Mouse (Mus musculus): Measurements from ENCODE around the gene Abhd6. TPM values are rescaled to one million over a fixed set of nuclear protein-coding genes. Genes with fewer than 3 reads are reported as not detected.

Gene Abhd6
- polyA plus RNA-seq, 1 experiment from 2014 or later = 16.1 TPM

DNA sequence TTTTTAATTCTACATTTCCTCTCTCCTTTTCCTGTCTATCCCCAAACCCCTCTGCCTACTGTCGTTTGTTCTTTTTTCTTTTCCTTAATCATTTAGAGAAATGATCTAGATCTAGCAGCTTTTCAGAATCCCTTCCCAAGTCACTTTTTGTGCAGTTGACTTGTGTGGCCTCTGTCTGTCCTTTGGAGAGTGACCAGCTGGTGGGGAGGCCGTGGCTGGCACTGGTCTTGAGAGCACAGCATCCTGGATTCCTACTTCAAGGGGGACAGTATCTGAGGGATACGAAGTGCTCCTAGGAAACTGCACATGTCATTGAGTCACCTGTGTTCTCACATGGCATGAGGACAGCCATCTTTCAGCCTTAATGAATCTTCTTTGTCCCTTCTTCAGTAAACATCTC lies 37.5 kb downstream of the Abhd6 start:
- DNase-seq (ENCODE audit: low spot score) (no peak), ATAC-seq (ENCODE audit: low FRiP score) (no peak)
- no peaks in the 10 kb centered on the region for H3K4me1 ChIP-seq (replicated peaks; ENCODE audit: control insufficient read depth, insufficient read depth, low read length)
- WGBS = 80% methylated on average over 3 of the region's 3 CpGs
- no peaks in the 10 kb centered on the region for H3K9me3 ChIP-seq (ENCODE audit: control insufficient read depth, low read length)
- no peaks in the 10 kb centered on the region for H3K27me3 ChIP-seq (ENCODE audit: control insufficient read depth, insufficient read depth, low read length)
- no peaks in the 10 kb centered on the region for H3K36me3 ChIP-seq (ENCODE audit: control insufficient read depth, insufficient read depth, low read length)
- H3K4me3 ChIP-seq (ENCODE audit: low read depth, low read length) = no peak overlapping the region
- no peak overlapping the region for H3K27ac ChIP-seq (ENCODE audit: low read depth, low read length)
- no peak overlapping the region for H3K4me2 ChIP-seq (replicated peaks; ENCODE audit: low read depth, low read length)
- H3K9ac ChIP-seq (ENCODE audit: low read depth, low read length) = no peak overlapping the region

DNA sequence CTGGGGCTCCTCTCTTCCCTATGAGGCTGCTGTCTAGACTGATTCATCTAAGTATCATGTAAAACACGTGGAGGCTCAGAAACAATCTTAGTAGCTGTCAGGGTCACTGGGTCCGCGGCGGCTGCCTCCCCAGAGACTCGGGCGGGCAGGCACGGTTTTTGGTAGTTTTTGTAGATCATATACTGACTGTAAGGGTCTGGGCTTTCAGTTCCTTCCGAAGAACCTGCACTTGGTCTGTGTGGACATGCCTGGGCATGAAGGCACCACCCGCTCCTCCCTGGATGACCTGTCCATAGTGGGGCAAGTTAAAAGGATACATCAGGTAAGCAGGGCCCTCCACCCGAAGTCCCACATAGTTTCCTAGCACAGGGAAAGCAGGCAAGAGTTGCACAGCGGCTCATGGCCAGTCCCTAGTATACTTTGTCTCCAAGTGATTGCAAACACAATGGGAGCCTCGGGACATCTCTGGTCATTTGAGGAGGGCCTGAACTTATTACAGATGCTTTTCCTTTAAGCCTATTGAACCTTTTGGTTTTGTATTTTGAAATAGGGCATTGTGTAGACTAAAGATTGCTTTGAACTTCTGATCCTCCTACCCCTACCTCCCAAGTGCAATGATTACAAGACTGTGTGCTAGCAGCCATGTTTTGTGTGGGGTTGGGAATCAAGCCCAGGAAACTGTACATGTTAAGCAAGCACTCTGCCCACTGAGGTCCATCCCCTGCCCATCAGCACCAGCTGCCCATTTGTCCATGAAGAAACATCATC lies 38.4 kb downstream of the Abhd6 start:
- WGBS = 88% methylated on average over 12 of the region's 12 CpGs
- Histone ChIP-seq H3K27ac (ENCODE audit: low read depth, low read length) (no peak overlapping the region), H3K4me2 (replicated peaks; ENCODE audit: low read depth, low read length) (no peak overlapping the region), H3K4me1 (replicated peaks; ENCODE audit: control insufficient read depth, insufficient read depth, low read length) (no peaks in the 10 kb centered on the region), H3K4me3 (ENCODE audit: low read depth, low read length) (no peak overlapping the region), H3K9me3 (ENCODE audit: control insufficient read depth, low read length) (no peaks in the 10 kb centered on the region), H3K36me3 (ENCODE audit: control insufficient read depth, insufficient read depth, low read length) (no peaks in the 10 kb centered on the region), H3K9ac (ENCODE audit: low read depth, low read length) (no peak overlapping the region), H3K27me3 (ENCODE audit: control insufficient read depth, insufficient read depth, low read length) (no peaks in the 10 kb centered on the region)
- ATAC-seq (ENCODE audit: low FRiP score) (no peak), DNase-seq (ENCODE audit: low spot score) (no peak)

DNA sequence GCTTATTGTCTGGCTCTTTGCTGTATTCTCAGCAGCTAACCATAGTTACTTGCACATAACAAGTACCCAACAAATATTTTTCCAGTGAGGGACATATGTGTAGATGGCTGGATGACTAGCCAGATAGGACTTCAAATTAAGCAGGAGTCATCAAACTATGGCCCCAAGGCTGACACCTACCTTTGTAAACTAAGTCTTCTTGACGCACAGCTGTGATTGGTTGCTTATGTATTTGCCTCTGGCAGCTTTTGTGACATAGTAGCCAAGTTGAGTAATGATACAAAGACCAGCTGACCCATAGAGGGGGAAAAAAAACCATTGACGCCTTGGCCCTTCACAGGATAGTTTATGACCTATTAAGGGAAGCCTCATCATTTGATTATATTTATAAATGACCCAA lies 39.4 kb downstream of the Abhd6 start:
- Histone ChIP-seq H3K9me3 (ENCODE audit: control insufficient read depth, low read length) (no peaks in the 10 kb centered on the region), H3K4me3 (ENCODE audit: low read depth, low read length) (no peak overlapping the region), H3K4me2 (replicated peaks; ENCODE audit: low read depth, low read length) (no peak overlapping the region), H3K36me3 (ENCODE audit: control insufficient read depth, insufficient read depth, low read length) (no peaks in the 10 kb centered on the region), H3K27ac (ENCODE audit: low read depth, low read length) (no peak overlapping the region), H3K9ac (ENCODE audit: low read depth, low read length) (no peak overlapping the region), H3K27me3 (ENCODE audit: control insufficient read depth, insufficient read depth, low read length) (no peaks in the 10 kb centered on the region), H3K4me1 (replicated peaks; ENCODE audit: control insufficient read depth, insufficient read depth, low read length) (no peaks in the 10 kb centered on the region)
- ATAC-seq (ENCODE audit: low FRiP score) (no peak), DNase-seq (ENCODE audit: low spot score) (no peak)
- 90% methylated on average over 2 of the region's 2 CpGs for WGBS

DNA sequence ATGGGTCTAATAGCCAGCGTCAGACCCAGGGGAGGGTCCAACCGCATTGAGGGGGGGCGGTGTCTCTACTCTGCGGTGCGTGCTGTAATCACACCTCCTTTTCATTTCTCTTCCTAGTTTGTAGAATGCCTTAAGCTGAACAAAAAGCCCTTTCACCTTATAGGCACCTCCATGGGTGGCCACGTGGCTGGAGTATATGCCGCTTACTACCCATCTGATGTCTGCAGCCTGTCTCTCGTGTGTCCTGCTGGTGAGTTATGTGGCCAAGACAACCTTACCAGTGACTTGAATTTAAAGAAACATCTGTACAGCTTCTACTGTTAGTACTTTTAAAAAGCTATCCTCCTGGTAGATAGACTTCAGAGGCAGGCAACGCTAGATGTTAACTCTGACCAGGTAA lies 39.9 kb downstream of the Abhd6 start:
- H3K27ac ChIP-seq (ENCODE audit: low read depth, low read length) = no peak overlapping the region
- H3K4me2 ChIP-seq (replicated peaks; ENCODE audit: low read depth, low read length) = no peak overlapping the region
- no peak for ATAC-seq (ENCODE audit: low FRiP score)
- H3K4me3 ChIP-seq (ENCODE audit: low read depth, low read length) = no peak overlapping the region
- no peak overlapping the region for H3K9ac ChIP-seq (ENCODE audit: low read depth, low read length)
- H3K27me3 ChIP-seq (ENCODE audit: control insufficient read depth, insufficient read depth, low read length) = no peaks in the 10 kb centered on the region
- DNase-seq (ENCODE audit: low spot score) = no peak
- H3K4me1 ChIP-seq (replicated peaks; ENCODE audit: control insufficient read depth, insufficient read depth, low read length) = no peaks in the 10 kb centered on the region
- H3K9me3 ChIP-seq (ENCODE audit: control insufficient read depth, low read length) = no peaks in the 10 kb centered on the region
- 90% methylated on average over 9 of the region's 9 CpGs for WGBS
- no peaks in the 10 kb centered on the region for H3K36me3 ChIP-seq (ENCODE audit: control insufficient read depth, insufficient read depth, low read length)

DNA sequence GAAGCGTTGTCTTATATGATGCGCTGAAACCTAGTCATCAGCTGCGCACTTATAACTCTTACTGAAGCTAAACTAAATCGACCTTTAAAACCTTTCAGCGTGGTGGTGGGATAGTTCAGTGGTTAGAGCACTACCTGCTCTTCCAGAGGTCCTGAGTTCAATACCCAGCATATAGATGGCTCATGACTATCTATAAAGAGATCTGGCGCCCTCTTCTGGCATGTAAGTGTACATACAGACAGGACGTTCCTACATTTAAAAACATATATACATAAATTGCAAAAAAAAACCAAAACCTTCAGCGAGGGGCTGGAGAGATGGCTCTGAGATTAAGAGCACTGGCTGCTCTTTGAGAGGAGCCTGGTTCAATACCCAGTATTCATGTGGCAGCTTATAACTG lies 41.6 kb downstream of the Abhd6 start:
- Histone ChIP-seq H3K36me3 (ENCODE audit: control insufficient read depth, insufficient read depth, low read length) (no peaks in the 10 kb centered on the region), H3K4me3 (ENCODE audit: low read depth, low read length) (no peak overlapping the region), H3K9me3 (ENCODE audit: control insufficient read depth, low read length) (no peaks in the 10 kb centered on the region), H3K4me1 (replicated peaks; ENCODE audit: control insufficient read depth, insufficient read depth, low read length) (no peaks in the 10 kb centered on the region), H3K27me3 (ENCODE audit: control insufficient read depth, insufficient read depth, low read length) (no peaks in the 10 kb centered on the region), H3K4me2 (replicated peaks; ENCODE audit: low read depth, low read length) (no peak overlapping the region), H3K9ac (ENCODE audit: low read depth, low read length) (no peak overlapping the region), H3K27ac (ENCODE audit: low read depth, low read length) (no peak overlapping the region)
- ATAC-seq (ENCODE audit: low FRiP score) (no peak), DNase-seq (ENCODE audit: low spot score) (peak; percentile 49)
- WGBS = 70% methylated on average over 8 of the region's 8 CpGs

DNA sequence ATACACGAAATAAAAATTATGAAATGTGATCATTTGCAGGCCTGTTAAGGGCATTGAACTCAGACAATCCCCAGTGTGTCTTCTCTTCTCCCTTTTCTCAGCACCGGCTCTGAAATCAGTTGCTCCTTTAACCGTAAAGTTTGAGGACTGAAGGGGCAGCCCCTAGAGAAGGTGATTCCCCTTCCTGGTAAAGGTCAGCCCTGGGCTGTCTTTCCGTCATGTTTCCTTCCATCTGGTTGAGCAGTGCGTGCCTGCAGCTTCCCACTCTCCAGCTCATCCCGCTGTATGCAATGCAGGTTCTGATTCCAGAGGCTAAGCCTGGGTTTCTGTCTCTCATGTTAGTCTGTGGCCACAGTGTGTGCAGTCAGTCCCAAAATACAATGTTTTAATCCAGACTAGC lies 42.1 kb downstream of the Abhd6 start:
- ATAC-seq (ENCODE audit: low FRiP score) = no peak

DNA sequence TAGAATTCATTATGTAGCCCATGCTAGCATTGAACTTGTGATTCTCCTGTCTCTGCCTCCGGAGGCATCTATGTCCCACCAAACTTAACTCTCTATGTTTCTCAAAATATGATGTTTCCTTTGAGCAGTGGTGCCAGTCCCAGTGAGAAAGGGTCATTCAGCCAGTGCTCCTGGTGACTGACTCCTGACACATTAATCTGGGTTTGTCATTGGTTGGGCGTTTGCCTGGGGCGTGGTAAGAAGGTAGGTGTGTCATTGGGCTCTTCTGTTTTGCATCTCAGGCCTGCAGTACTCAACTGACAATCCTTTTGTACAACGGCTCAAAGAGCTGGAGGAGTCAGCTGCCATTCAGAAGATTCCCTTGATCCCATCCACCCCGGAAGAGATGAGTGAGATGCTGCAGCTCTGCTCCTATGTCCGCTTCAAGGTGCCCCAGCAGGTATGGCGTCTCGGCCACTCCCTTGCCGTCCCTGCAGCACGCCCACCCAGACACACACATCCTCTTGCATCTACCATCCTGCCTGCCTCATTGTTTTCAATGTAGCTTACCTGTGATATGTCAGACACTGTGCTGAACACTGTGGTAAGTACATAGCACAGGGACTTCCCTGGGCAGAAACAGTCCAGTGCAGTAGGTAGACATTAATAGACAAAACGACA lies 42.6 kb downstream of the Abhd6 start:
- 84% methylated on average over 11 of the region's 11 CpGs for WGBS
- Histone ChIP-seq H3K27me3 (ENCODE audit: control insufficient read depth, insufficient read depth, low read length) (no peaks in the 10 kb centered on the region), H3K9ac (ENCODE audit: low read depth, low read length) (no peak overlapping the region), H3K4me3 (ENCODE audit: low read depth, low read length) (no peak overlapping the region), H3K9me3 (ENCODE audit: control insufficient read depth, low read length) (no peaks in the 10 kb centered on the region), H3K27ac (ENCODE audit: low read depth, low read length) (no peak overlapping the region), H3K4me2 (replicated peaks; ENCODE audit: low read depth, low read length) (no peak overlapping the region), H3K36me3 (ENCODE audit: control insufficient read depth, insufficient read depth, low read length) (no peaks in the 10 kb centered on the region), H3K4me1 (replicated peaks; ENCODE audit: control insufficient read depth, insufficient read depth, low read length) (no peaks in the 10 kb centered on the region)
- no peak for DNase-seq (ENCODE audit: low spot score)
- ATAC-seq (ENCODE audit: low FRiP score) = no peak

More for the DNA sequence above, 42.1 kb downstream of the Abhd6 start:
- no peak overlapping the region for H3K27ac ChIP-seq (ENCODE audit: low read depth, low read length)
- H3K4me3 ChIP-seq (ENCODE audit: low read depth, low read length) = no peak overlapping the region
- 83% methylated on average over 6 of the region's 6 CpGs for WGBS
- DNase-seq (ENCODE audit: low spot score) = no peak
- H3K36me3 ChIP-seq (ENCODE audit: control insufficient read depth, insufficient read depth, low read length) = no peaks in the 10 kb centered on the region
- H3K4me2 ChIP-seq (replicated peaks; ENCODE audit: low read depth, low read length) = no peak overlapping the region
- H3K9ac ChIP-seq (ENCODE audit: low read depth, low read length) = no peak overlapping the region
- no peaks in the 10 kb centered on the region for H3K4me1 ChIP-seq (replicated peaks; ENCODE audit: control insufficient read depth, insufficient read depth, low read length)
- H3K27me3 ChIP-seq (ENCODE audit: control insufficient read depth, insufficient read depth, low read length) = no peaks in the 10 kb centered on the region
- no peaks in the 10 kb centered on the region for H3K9me3 ChIP-seq (ENCODE audit: control insufficient read depth, low read length)

DNA sequence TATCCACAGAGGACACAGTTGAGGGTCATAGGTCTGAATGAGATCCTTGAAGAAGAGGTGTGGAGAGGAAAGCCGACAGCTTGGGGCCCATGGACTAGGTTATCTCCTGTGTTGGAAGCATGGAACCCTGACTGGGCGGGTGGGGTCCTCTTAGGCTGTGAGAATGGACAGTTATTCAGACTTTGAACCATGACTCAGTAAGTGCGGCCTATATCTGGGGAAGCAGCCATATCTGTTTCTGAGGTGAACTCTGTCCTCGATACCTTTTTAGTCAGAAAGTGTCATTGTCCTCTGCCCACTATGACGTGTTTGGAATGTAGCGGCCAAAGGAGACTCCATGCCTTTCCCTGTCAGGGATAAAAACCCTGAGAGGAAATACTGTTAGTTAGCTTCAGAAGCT lies 44.1 kb downstream of the Abhd6 start:
- H3K4me2 ChIP-seq (replicated peaks; ENCODE audit: low read depth, low read length) = no peak overlapping the region
- H3K9me3 ChIP-seq (ENCODE audit: control insufficient read depth, low read length) = no peaks in the 10 kb centered on the region
- H3K27ac ChIP-seq (ENCODE audit: low read depth, low read length) = no peak overlapping the region
- no peaks in the 10 kb centered on the region for H3K36me3 ChIP-seq (ENCODE audit: control insufficient read depth, insufficient read depth, low read length)
- ATAC-seq (ENCODE audit: low FRiP score) = no peak
- no peaks in the 10 kb centered on the region for H3K27me3 ChIP-seq (ENCODE audit: control insufficient read depth, insufficient read depth, low read length)
- WGBS = 94% methylated on average over 6 of the region's 6 CpGs
- no peak overlapping the region for H3K4me3 ChIP-seq (ENCODE audit: low read depth, low read length)
- DNase-seq (ENCODE audit: low spot score) = no peak
- H3K9ac ChIP-seq (ENCODE audit: low read depth, low read length) = no peak overlapping the region
- no peaks in the 10 kb centered on the region for H3K4me1 ChIP-seq (replicated peaks; ENCODE audit: control insufficient read depth, insufficient read depth, low read length)

DNA sequence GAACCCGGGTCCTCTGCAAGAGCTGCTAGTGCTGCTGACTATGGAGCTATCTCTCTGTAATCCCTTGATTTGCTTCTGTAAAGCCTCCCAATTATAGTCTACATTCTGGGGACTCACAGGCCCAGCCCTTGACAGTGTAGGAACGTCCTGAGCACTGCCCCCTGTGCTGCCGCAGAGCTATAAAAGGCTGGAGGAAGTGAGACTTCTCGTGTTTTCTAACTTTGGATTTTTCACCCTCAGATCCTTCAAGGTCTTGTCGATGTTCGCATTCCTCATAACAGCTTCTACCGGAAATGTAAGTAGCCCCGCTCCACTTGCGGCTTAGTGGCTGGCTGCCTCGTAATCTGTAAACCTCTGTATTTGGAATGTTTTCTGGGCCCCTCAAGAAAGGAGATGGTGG lies 46.6 kb downstream of the Abhd6 start:
- DNase-seq (ENCODE audit: low spot score) (no peak), ATAC-seq (ENCODE audit: low FRiP score) (no peak)

More for the DNA sequence above, 46.6 kb downstream of the Abhd6 start:
- no peak overlapping the region for H3K4me2 ChIP-seq (replicated peaks; ENCODE audit: low read depth, low read length)
- H3K9me3 ChIP-seq (ENCODE audit: control insufficient read depth, low read length) = no peaks in the 10 kb centered on the region
- H3K4me1 ChIP-seq (replicated peaks; ENCODE audit: control insufficient read depth, insufficient read depth, low read length) = no peaks in the 10 kb centered on the region
- H3K27ac ChIP-seq (ENCODE audit: low read depth, low read length) = no peak overlapping the region
- H3K4me3 ChIP-seq (ENCODE audit: low read depth, low read length) = no peak overlapping the region
- H3K36me3 ChIP-seq (ENCODE audit: control insufficient read depth, insufficient read depth, low read length) = no peaks in the 10 kb centered on the region
- no peaks in the 10 kb centered on the region for H3K27me3 ChIP-seq (ENCODE audit: control insufficient read depth, insufficient read depth, low read length)
- WGBS = 93% methylated on average over 10 of the region's 10 CpGs
- H3K9ac ChIP-seq (ENCODE audit: low read depth, low read length) = no peak overlapping the region
